Mouse (Mus musculus) midbrain, embryonic 10.5 days (tissue): ENCODE measurements around the gene Spag17. TPM values are rescaled to one million over a fixed set of nuclear protein-coding genes. Genes with fewer than 3 reads are reported as not detected.

Experiments used
- DNase-seq: peaks from one replicate; pipeline ENCODE4 v3.0.0-alpha.2; 2017; ENCODE audit warnings: low spot score
- H3K27ac ChIP-seq: fragments of 300-500 bp; sonication (generic); replicated peaks from 2 replicates; pipeline ENCODE4 v1.5.1; 2016; ENCODE audit warnings: mild to moderate bottlenecking
- H3K27me3 ChIP-seq: fragments of 300-500 bp; sonication (generic); 2 replicates; pipeline ENCODE4 v1.6.1; 2016; ENCODE audit warnings: low read depth, mild to moderate bottlenecking; ENCODE audit not compliant: poor library complexity, severe bottlenecking
- H3K36me3 ChIP-seq: fragments of 300-500 bp; sonication (generic); 2 replicates; pipeline ENCODE4 v1.6.1; 2016; ENCODE audit warnings: mild to moderate bottlenecking, moderate library complexity
- H3K4me1 ChIP-seq: fragments of 300-500 bp; sonication (generic); 2 replicates; pipeline ENCODE4 v1.6.1; 2016
- H3K4me3 ChIP-seq: fragments of 300-500 bp; sonication (generic); 2 replicates; pipeline ENCODE4 v1.5.1; 2016; ENCODE audit warnings: mild to moderate bottlenecking, moderate library complexity
- H3K9me3 ChIP-seq: fragments of 300-500 bp; sonication (generic); replicated peaks from 2 replicates; pipeline ENCODE4 v1.6.1; 2016; ENCODE audit warnings: mild to moderate bottlenecking
- WGBS: fragments of 180-500 bp; shearing (Covaris S2); methylation state at CpG from one replicate; pipeline ENCODE4 v1.1.7; 2016; 5-methylcytosine and 5-hydroxymethylcytosine counted together
- polyA plus RNA-seq: library from polyadenylated mRNA; unstranded; fragments of >200 nt; fragmentation: Nextera tagmentation; extraction: Ambion mirVana; gene quantifications from 2 replicates; pipeline ENCODE4 v1.2.1, GENCODE M21; 2016

Gene Spag17
- polyA plus RNA-seq, 1 experiment from 2014 or later = not detected

- no peaks in the 10 kb centered on the region for H3K9me3 ChIP-seq
- no peak for DNase-seq
- no peak overlapping the region for H3K27ac ChIP-seq
- H3K4me3 ChIP-seq = no peak overlapping the region
- H3K27me3 ChIP-seq = no peaks in the 10 kb centered on the region
- H3K36me3 ChIP-seq = no peaks in the 10 kb centered on the region
- H3K4me1 ChIP-seq = no peaks in the 10 kb centered on the region
- 84% methylated on average over 3 of the region's 3 CpGs for WGBS
Observed at GRCm38 (mm10) chr3:99922944-99923343, 37.7 kb downstream of the Spag17 start.

GRCm38 (mm10) chr3:99930920-99931620 lies 45.9 kb downstream of the Spag17 start:
- H3K36me3 ChIP-seq = no peaks in the 10 kb centered on the region
- H3K9me3 ChIP-seq = no peaks in the 10 kb centered on the region
- H3K4me3 ChIP-seq = no peak overlapping the region
- no peaks in the 10 kb centered on the region for H3K4me1 ChIP-seq
- H3K27ac ChIP-seq = no peak overlapping the region
- DNase-seq = no peak
- no peaks in the 10 kb centered on the region for H3K27me3 ChIP-seq
- 86% methylated on average over 12 of the region's 12 CpGs for WGBS

GRCm38 (mm10) chr3:99936159-99936558 lies 51.0 kb downstream of the Spag17 start:
- no peaks in the 10 kb centered on the region for H3K27me3 ChIP-seq
- 42% methylated on average over 1 of the region's 1 CpGs for WGBS
- no peaks in the 10 kb centered on the region for H3K4me1 ChIP-seq
- no peak overlapping the region for H3K4me3 ChIP-seq
- no peaks in the 10 kb centered on the region for H3K9me3 ChIP-seq
- no peak overlapping the region for H3K27ac ChIP-seq
- no peaks in the 10 kb centered on the region for H3K36me3 ChIP-seq
- DNase-seq = peak; percentile 29

- Histone ChIP-seq H3K4me1 (no peaks in the 10 kb centered on the region), H3K4me3 (no peak overlapping the region), H3K27ac (no peak overlapping the region), H3K36me3 (no peaks in the 10 kb centered on the region), H3K27me3 (no peaks in the 10 kb centered on the region), H3K9me3 (no peaks in the 10 kb centered on the region)
- DNase-seq = peak; percentile 49
- 33% methylated on average over 8 of the region's 8 CpGs for WGBS
Observed at GRCm38 (mm10) chr3:99938611-99939286, 53.5 kb downstream of the Spag17 start.

GRCm38 (mm10) chr3:99945171-99945570 lies 60.0 kb downstream of the Spag17 start:
- no peak overlapping the region for H3K27ac ChIP-seq
- H3K9me3 ChIP-seq = no peaks in the 10 kb centered on the region
- no peak overlapping the region for H3K4me3 ChIP-seq
- H3K36me3 ChIP-seq = no peaks in the 10 kb centered on the region
- no peaks in the 10 kb centered on the region for H3K27me3 ChIP-seq
- WGBS = 66% methylated on average over 2 of the region's 2 CpGs
- no peak for DNase-seq
- H3K4me1 ChIP-seq = no peaks in the 10 kb centered on the region

- Histone ChIP-seq H3K27ac (no peak overlapping the region), H3K36me3 (no peaks in the 10 kb centered on the region), H3K4me3 (no peak overlapping the region), H3K9me3 (no peaks in the 10 kb centered on the region), H3K27me3 (no peaks in the 10 kb centered on the region), H3K4me1 (no peaks in the 10 kb centered on the region)
- no peak for DNase-seq
- 86% methylated on average over 9 of the region's 9 CpGs for WGBS
Observed at GRCm38 (mm10) chr3:99954039-99954602, 68.9 kb downstream of the Spag17 start.

- no peak for DNase-seq
Observed at GRCm38 (mm10) chr3:99956517-99956916, 71.3 kb downstream of the Spag17 start.

GRCm38 (mm10) chr3:99959805-99960485 lies 74.7 kb downstream of the Spag17 start:
- H3K4me1 ChIP-seq = no peaks in the 10 kb centered on the region
- 86% methylated on average over 7 of the region's 7 CpGs for WGBS
- H3K27ac ChIP-seq = no peak overlapping the region
- H3K4me3 ChIP-seq = no peak overlapping the region
- H3K9me3 ChIP-seq = no peaks in the 10 kb centered on the region
- H3K36me3 ChIP-seq = no peaks in the 10 kb centered on the region
- no peaks in the 10 kb centered on the region for H3K27me3 ChIP-seq
- no peak for DNase-seq

More at GRCm38 (mm10) chr3:99956517-99956916, 71.3 kb downstream of the Spag17 start:
- no peaks in the 10 kb centered on the region for H3K9me3 ChIP-seq
- no peaks in the 10 kb centered on the region for H3K4me1 ChIP-seq
- H3K4me3 ChIP-seq = no peak overlapping the region
- H3K27ac ChIP-seq = no peak overlapping the region
- no peaks in the 10 kb centered on the region for H3K27me3 ChIP-seq
- no peaks in the 10 kb centered on the region for H3K36me3 ChIP-seq

- Histone ChIP-seq H3K27me3 (no peaks in the 10 kb centered on the region), H3K4me3 (no peak overlapping the region), H3K9me3 (no peaks in the 10 kb centered on the region), H3K36me3 (no peaks in the 10 kb centered on the region), H3K27ac (no peak overlapping the region), H3K4me1 (no peaks in the 10 kb centered on the region)
- DNase-seq = no peak
- 86% methylated on average over 6 of the region's 6 CpGs for WGBS
Observed at GRCm38 (mm10) chr3:99964345-99964744, 79.1 kb downstream of the Spag17 start.

GRCm38 (mm10) chr3:99965863-99966262 lies 80.7 kb downstream of the Spag17 start:
- no peak for DNase-seq
- Histone ChIP-seq H3K9me3 (no peaks in the 10 kb centered on the region), H3K4me1 (no peaks in the 10 kb centered on the region), H3K27me3 (no peaks in the 10 kb centered on the region), H3K27ac (no peak overlapping the region), H3K4me3 (no peak overlapping the region), H3K36me3 (no peaks in the 10 kb centered on the region)
- WGBS = 81% methylated on average over 4 of the region's 4 CpGs

- Histone ChIP-seq H3K36me3 (no peaks in the 10 kb centered on the region), H3K4me3 (no peak overlapping the region), H3K4me1 (no peaks in the 10 kb centered on the region), H3K9me3 (no peaks in the 10 kb centered on the region), H3K27me3 (no peaks in the 10 kb centered on the region), H3K27ac (no peak overlapping the region)
- no peak for DNase-seq
- WGBS = 66% methylated on average over 2 of the region's 2 CpGs
Observed at GRCm38 (mm10) chr3:99966285-99966684, 81.1 kb downstream of the Spag17 start.

- H3K36me3 ChIP-seq = no peaks in the 10 kb centered on the region
- H3K9me3 ChIP-seq = no peaks in the 10 kb centered on the region
- 79% methylated on average over 5 of the region's 5 CpGs for WGBS
- no peak overlapping the region for H3K27ac ChIP-seq
- DNase-seq = no peak
- no peaks in the 10 kb centered on the region for H3K4me1 ChIP-seq
- H3K4me3 ChIP-seq = no peak overlapping the region
- no peaks in the 10 kb centered on the region for H3K27me3 ChIP-seq
Observed at GRCm38 (mm10) chr3:99970766-99971165, 85.6 kb downstream of the Spag17 start.

- no peaks in the 10 kb centered on the region for H3K36me3 ChIP-seq
- WGBS = 64% methylated on average over 7 of the region's 7 CpGs
- no peaks in the 10 kb centered on the region for H3K9me3 ChIP-seq
- DNase-seq = no peak
- no peaks in the 10 kb centered on the region for H3K4me1 ChIP-seq
- no peak overlapping the region for H3K27ac ChIP-seq
- H3K4me3 ChIP-seq = no peak overlapping the region
- no peaks in the 10 kb centered on the region for H3K27me3 ChIP-seq
Observed at GRCm38 (mm10) chr3:99981046-99981445, 95.8 kb downstream of the Spag17 start.
